Mouse (Mus musculus) lung, postnatal 0 days (tissue): ENCODE measurements around the gene Rho.

Experiments
- CTCF ChIP-seq: IDR thresholded peaks from 2 replicates; pipeline ENCODE4 v1.5.1; 2016; ENCODE audit warnings: antibody characterized with exemption, mild to moderate bottlenecking
- EP300 ChIP-seq: IDR thresholded peaks from 2 replicates; pipeline ENCODE4 v1.6.1; 2016; ENCODE audit warnings: antibody characterized with exemption, mild to moderate bottlenecking, control low read depth

GRCm38 (mm10) chr6:115931639-115932038 lies at the start of gene Rho:
- TF ChIP-seq CTCF, result no peak
- no peak for TF ChIP-seq EP300
